Mouse (Mus musculus) heart, postnatal 0 days (tissue): Measurements from ENCODE around the gene Gpr27.

Experiments
- CTCF ChIP-seq: IDR thresholded peaks from 2 replicates; pipeline ENCODE4 v1.5.1; 2016; ENCODE audit warnings: antibody characterized with exemption, control low read depth, low read depth
- EP300 ChIP-seq: IDR thresholded peaks from 2 replicates; pipeline ENCODE4 v1.6.1; 2016; ENCODE audit warnings: antibody characterized with exemption, low read depth

GRCm38 (mm10) chr6:99683974-99684373, 8.5 kb upstream of the Gpr27 start:
- TF ChIP-seq EP300 (no peak), CTCF (no peak)
